Mouse (Mus musculus): ENCODE results near the gene Usp34.
"Not testable (repeated sequence)": the region's sequence is repeated elsewhere in the genome, so short reads cannot be mapped to it uniquely, and the experiment has no call there.

Gene Usp34

GRCm38 (mm10) chr11:23504801-23505200, 198.1 kb downstream of the Usp34 start:
- not testable (repeated sequence) for DNase-seq

- not testable (repeated sequence) for DNase-seq
Observed at GRCm38 (mm10) chr11:23514785-23515184, 208.1 kb downstream of the Usp34 start.

GRCm38 (mm10) chr11:23515315-23515714, 208.6 kb downstream of the Usp34 start:
- DNase-seq, result no peak

GRCm38 (mm10) chr11:23518981-23519380, 212.3 kb downstream of the Usp34 start:
- DNase-seq, result no peak

GRCm38 (mm10) chr11:23520473-23521205, 213.9 kb downstream of the Usp34 start, which contains the start of gene 1700093K21Rik:
1700093K21Rik (minus strand) TSS chr11:23521155.
- DNase-seq, result no peak

- no peak for DNase-seq
Observed at GRCm38 (mm10) chr11:23537446-23537845, 230.8 kb downstream of the Usp34 start.

All from cerebellum, adult 11 months (tissue).